Mouse (Mus musculus) liver, postnatal 0 days (tissue): ENCODE results near the gene Immp2l. TPM values are rescaled to one million over a fixed set of nuclear protein-coding genes. Genes with fewer than 3 reads are reported as not detected.

ENCODE experiments used
- ATAC-seq: fragments of 200-750 bp; cut with Nextera tagmentation; 2 replicates; pipeline ENCODE4 v1.8.0; 2017; ENCODE audit warnings: mild to moderate bottlenecking, moderate library complexity
- DNase-seq: peaks from one replicate; pipeline ENCODE4 v3.0.0-alpha.2; 2016
- H3K27ac ChIP-seq: fragments of 300-500 bp; sonication (generic); 2 replicates; pipeline ENCODE4 v1.5.1; 2014; ENCODE audit warnings: antibody characterized with exemption, moderate library complexity, mild to moderate bottlenecking, low read depth
- H3K27me3 ChIP-seq: fragments of 300-500 bp; sonication (generic); 2 replicates; pipeline ENCODE4 v1.6.1; 2014; ENCODE audit warnings: low read length, control low read depth, mixed read lengths; ENCODE audit not compliant: insufficient read depth
- H3K36me3 ChIP-seq: fragments of 300-500 bp; sonication (generic); replicated peaks from 2 replicates; pipeline ENCODE4 v1.6.1; 2014; ENCODE audit warnings: mild to moderate bottlenecking, control low read depth, low read length, moderate library complexity, mixed read lengths; ENCODE audit not compliant: insufficient read depth
- H3K4me1 ChIP-seq: fragments of 300-500 bp; sonication (generic); 2 replicates; pipeline ENCODE4 v1.6.1; 2014; ENCODE audit warnings: antibody characterized with exemption, mild to moderate bottlenecking, control low read depth; ENCODE audit not compliant: insufficient read depth
- H3K4me2 ChIP-seq: fragments of 300-500 bp; sonication (generic); 2 replicates; pipeline ENCODE4 v1.6.1; 2014; ENCODE audit warnings: low read depth, mild to moderate bottlenecking, low read length, moderate library complexity, mixed read lengths
- H3K4me3 ChIP-seq: fragments of 300-500 bp; sonication (generic); 2 replicates; pipeline ENCODE4 v1.5.1; 2014; ENCODE audit warnings: low read depth, low read length
- H3K9ac ChIP-seq: fragments of 300-500 bp; sonication (generic); replicated peaks from 2 replicates; pipeline ENCODE4 v1.6.1; 2014; ENCODE audit warnings: mild to moderate bottlenecking, moderate library complexity
- H3K9me3 ChIP-seq: fragments of 300-500 bp; sonication (generic); 2 replicates; pipeline ENCODE4 v1.6.1; 2016; ENCODE audit warnings: mild to moderate bottlenecking, control low read depth, low read length, mixed read lengths
- CTCF ChIP-seq: sonication (generic); IDR thresholded peaks from 2 replicates; pipeline ENCODE4 v1.5.1; 2016; ENCODE audit warnings: antibody characterized with exemption, low read depth
- EP300 ChIP-seq: IDR thresholded peaks from 2 replicates; pipeline ENCODE4 v1.6.1; 2016; ENCODE audit warnings: antibody characterized with exemption, low read depth, mild to moderate bottlenecking
- WGBS: fragments of 180-500 bp; shearing (Covaris S2); extraction: QIAGEN DNeasy Blood & Tissue Kit; methylation state at CpG from one replicate; pipeline ENCODE4 v1.1.7; 2014; ENCODE audit not compliant: insufficient replicate concordance; 5-methylcytosine and 5-hydroxymethylcytosine counted together
- polyA plus RNA-seq: library from polyadenylated mRNA; unstranded; fragments of >200 nt; fragmentation: Nextera tagmentation; extraction: Ambion mirVana; gene quantifications from 2 replicates; pipeline ENCODE4 v1.2.1, GENCODE M21; 2015

The Immp2l gene
- polyA plus RNA-seq, 1 experiment from 2014 or later, result 35.9 TPM

DNA sequence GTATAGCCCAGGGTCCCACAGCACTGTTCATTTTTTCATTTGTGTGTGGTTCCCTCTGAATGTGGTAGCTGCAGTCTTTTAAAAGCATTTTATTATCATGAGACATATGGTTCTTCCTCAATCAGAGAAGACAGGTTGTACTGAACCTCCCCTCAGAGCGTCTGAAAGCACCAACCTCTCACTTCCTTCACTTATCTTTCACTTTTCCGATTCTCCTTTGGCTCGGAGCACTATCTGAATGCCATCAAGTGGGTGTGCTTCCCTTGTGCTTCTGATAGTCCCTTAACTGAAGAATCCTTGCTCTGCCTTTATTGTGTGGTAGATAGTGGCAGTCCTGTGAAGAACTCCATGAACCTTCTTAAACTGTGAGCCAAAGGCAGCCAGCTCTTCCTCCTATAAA is 39.4 kb downstream of the Immp2l start:
- 36% methylated on average over 3 of the region's 3 CpGs for WGBS
- DNase-seq (no peak), ATAC-seq (no peak)
- TF ChIP-seq CTCF (no peak), EP300 (no peak)
- no peaks in the 10 kb centered on the region for H3K4me1 ChIP-seq
- no peak overlapping the region for H3K9ac ChIP-seq
- no peaks in the 10 kb centered on the region for H3K27me3 ChIP-seq
- H3K9me3 ChIP-seq, result no peaks in the 10 kb centered on the region
- no peak overlapping the region for H3K4me2 ChIP-seq
- H3K27ac ChIP-seq, result no peak overlapping the region
- no peak overlapping the region for H3K4me3 ChIP-seq
- no peaks in the 10 kb centered on the region for H3K36me3 ChIP-seq

DNA sequence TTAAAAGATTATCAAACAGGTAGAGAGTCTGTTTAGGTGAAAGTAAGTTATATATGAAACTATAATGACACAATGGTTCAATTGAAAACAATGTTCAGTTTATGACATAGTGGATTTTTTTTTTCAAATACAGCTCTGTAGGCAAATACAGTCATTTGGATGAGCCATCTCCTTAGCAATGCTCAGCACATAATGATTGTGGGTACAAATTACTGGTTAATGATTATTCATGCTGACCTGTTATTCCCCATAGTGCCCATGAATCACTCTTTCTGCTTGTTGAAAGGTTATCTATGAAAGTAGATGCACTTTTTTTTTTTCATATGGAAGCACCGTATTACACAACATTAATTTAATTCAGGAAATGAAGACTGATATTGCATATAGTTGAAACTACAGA is 58.0 kb downstream of the Immp2l start:
- H3K4me3 ChIP-seq, result no peak overlapping the region
- H3K4me1 ChIP-seq, result no peaks in the 10 kb centered on the region
- H3K9me3 ChIP-seq, result no peaks in the 10 kb centered on the region
- DNase-seq (no peak), ATAC-seq (no peak)
- H3K9ac ChIP-seq, result no peak overlapping the region
- no peak overlapping the region for H3K27ac ChIP-seq
- TF ChIP-seq EP300, result no peak
- TF ChIP-seq CTCF, result no peak
- no peaks in the 10 kb centered on the region for H3K27me3 ChIP-seq
- 87% methylated on average over 1 of the region's 1 CpGs for WGBS
- H3K4me2 ChIP-seq, result no peak overlapping the region
- no peaks in the 10 kb centered on the region for H3K36me3 ChIP-seq

DNA sequence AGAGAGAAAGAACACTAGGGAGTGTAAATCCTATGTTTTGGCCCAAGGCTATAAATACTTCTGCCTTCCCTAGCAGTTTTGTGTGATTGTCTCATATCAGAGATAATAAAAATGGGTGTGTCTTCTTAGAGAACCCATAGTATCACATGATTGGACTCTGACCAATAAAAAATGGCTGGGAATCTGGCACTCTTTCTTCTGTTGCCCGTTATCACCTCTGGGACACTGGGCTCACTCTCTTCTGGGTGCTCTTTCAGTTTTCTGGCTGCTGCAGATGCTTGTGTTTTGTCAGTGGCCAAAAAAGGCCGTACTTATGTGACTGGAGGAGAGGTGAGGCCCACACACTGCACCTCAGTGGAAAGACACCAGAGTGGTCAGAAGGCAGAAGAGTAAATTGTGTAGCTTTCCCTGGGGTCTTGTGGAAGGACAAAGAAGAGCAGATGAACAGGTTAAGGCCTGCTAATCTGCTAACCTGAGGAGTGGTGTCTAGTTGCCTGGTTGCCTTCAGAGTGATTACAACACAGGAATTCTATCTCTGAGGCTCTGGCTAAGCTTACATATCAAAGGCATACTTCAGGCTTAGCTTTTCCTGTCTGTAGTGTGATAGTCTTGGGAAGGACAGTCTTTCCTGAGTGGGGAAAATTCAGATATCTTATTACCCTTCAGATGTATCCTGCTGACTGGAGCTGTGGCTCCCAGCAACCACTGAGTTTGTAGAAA is 60.6 kb downstream of the Immp2l start:
- no peak for DNase-seq
- TF ChIP-seq CTCF (no peak), EP300 (0 out of 2 replicates have a peak, but pooled peaks have one; percentile 22)
- no peaks in the 10 kb centered on the region for H3K9me3 ChIP-seq
- no peaks in the 10 kb centered on the region for H3K36me3 ChIP-seq
- peak; percentile 76 for ATAC-seq
- H3K4me1 ChIP-seq, result no peaks in the 10 kb centered on the region
- H3K4me2 ChIP-seq, result no peak overlapping the region
- 58% methylated on average over 2 of the region's 2 CpGs for WGBS
- no peak overlapping the region for H3K27ac ChIP-seq
- H3K9ac ChIP-seq, result no peak overlapping the region
- H3K4me3 ChIP-seq, result no peak overlapping the region
- H3K27me3 ChIP-seq, result no peaks in the 10 kb centered on the region

DNA sequence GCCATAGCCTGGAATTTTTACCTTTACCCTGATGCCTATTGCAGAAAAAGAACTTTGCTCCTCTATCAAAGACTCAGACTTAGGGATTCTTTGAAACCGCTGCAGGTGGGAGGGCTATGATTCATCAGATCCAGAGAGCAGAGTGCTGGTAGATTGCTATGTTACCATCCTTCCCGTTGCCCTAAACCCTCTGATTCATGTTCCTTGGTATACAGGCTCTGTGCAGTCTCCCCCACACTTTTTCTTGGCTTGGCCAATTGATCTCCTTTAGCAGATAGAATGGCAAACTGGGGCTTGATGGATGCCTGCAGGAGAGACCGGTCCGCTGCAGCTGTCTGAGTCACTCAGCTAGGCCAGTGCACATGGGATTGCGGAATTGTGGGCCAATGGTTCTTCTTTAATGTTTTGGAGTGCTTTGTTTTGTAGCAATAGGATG is 66.1 kb downstream of the Immp2l start:
- TF ChIP-seq CTCF, result no peak
- TF ChIP-seq EP300, result no peak
- H3K27me3 ChIP-seq, result no peaks in the 10 kb centered on the region

DNA sequence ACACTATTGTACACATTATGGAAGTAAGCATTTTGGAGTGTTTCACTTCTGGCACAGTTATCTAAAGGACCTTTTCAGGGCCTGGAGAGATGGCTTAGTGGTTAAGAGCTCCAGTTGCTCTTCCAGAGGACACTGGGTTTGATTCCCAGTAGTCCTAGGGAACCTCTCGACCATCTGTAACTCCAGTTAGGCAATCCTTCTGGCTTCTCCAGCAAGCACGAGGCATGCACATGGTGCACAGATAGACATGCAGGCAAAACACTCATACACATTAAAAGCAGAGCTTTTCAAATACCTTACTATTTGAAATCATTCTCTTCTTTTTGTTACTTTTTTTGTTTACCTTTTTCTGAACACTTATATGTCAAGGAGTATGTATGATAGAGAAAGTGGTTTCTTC is 66.9 kb downstream of the Immp2l start:
- H3K4me2 ChIP-seq, result no peak overlapping the region
- no peaks in the 10 kb centered on the region for H3K4me1 ChIP-seq
- ATAC-seq (no peak), DNase-seq (no peak)
- H3K4me3 ChIP-seq, result no peak overlapping the region
- H3K9me3 ChIP-seq, result no peaks in the 10 kb centered on the region
- TF ChIP-seq CTCF, result no peak
- TF ChIP-seq EP300, result no peak
- H3K9ac ChIP-seq, result no peak overlapping the region
- H3K27me3 ChIP-seq, result no peaks in the 10 kb centered on the region
- 62% methylated on average over 2 of the region's 2 CpGs for WGBS
- H3K36me3 ChIP-seq, result no peaks in the 10 kb centered on the region
- H3K27ac ChIP-seq, result no peak overlapping the region

More for the DNA sequence above, 66.1 kb downstream of the Immp2l start:
- Histone ChIP-seq H3K4me2 (no peak overlapping the region), H3K9ac (no peak overlapping the region), H3K4me3 (no peak overlapping the region), H3K36me3 (no peaks in the 10 kb centered on the region), H3K9me3 (no peaks in the 10 kb centered on the region), H3K4me1 (no peaks in the 10 kb centered on the region), H3K27ac (no peak overlapping the region)
- no peak for ATAC-seq
- 83% methylated on average over 5 of the region's 5 CpGs for WGBS
- DNase-seq, result no peak

DNA sequence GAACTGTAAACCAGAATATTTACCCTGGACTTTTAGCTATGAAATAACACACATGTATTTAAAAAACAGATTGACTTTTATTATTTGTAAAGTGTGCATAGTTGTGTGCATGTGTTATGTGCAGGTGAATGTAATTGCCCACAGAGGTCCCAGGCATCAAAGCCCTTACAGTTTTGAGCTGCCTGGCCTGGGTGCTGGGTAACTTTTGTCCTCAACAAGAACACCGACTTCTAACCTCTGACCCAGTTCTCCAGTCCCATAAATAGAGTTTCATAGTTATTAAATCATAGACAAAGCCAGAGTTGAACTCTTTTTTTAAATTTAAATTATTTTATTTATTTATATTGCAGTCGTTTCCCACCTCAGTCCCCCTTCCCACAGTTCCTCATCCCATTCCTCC is 67.4 kb downstream of the Immp2l start:
- H3K36me3 ChIP-seq, result no peaks in the 10 kb centered on the region
- no peak overlapping the region for H3K4me3 ChIP-seq
- 71% methylated on average over 2 of the region's 2 CpGs for WGBS
- no peak for TF ChIP-seq CTCF
- no peak for TF ChIP-seq EP300
- ATAC-seq, result no peak
- no peaks in the 10 kb centered on the region for H3K27me3 ChIP-seq
- DNase-seq, result no peak
- no peak overlapping the region for H3K9ac ChIP-seq
- H3K4me1 ChIP-seq, result no peaks in the 10 kb centered on the region
- H3K27ac ChIP-seq, result no peak overlapping the region
- no peak overlapping the region for H3K4me2 ChIP-seq
- no peaks in the 10 kb centered on the region for H3K9me3 ChIP-seq
